Mouse (Mus musculus) midbrain, embryonic 15.5 days (tissue): Measurements from ENCODE around the gene Mfrp. TPM values are rescaled to one million over a fixed set of nuclear protein-coding genes. Genes with fewer than 3 reads are reported as not detected.
A peak's percentile ranks its signal among the peaks of the same experiment; 100 is the strongest.

Experiments
- ATAC-seq: fragments of 200-750 bp; cut with Nextera tagmentation; replicated peaks from 2 replicates; pipeline ENCODE4 v1.8.0; 2017; ENCODE audit warnings: moderate TSS enrichment
- H3K27ac ChIP-seq: fragments of 300-500 bp; sonication (generic); 2 replicates; pipeline ENCODE4 v1.5.1; 2015; ENCODE audit warnings: mild to moderate bottlenecking, inconsistent platforms
- H3K27me3 ChIP-seq: fragments of 300-500 bp; sonication (generic); replicated peaks from 2 replicates; pipeline ENCODE4 v1.6.1; 2015; ENCODE audit warnings: inconsistent platforms
- H3K36me3 ChIP-seq: fragments of 300-500 bp; sonication (generic); replicated peaks from 2 replicates; pipeline ENCODE4 v1.6.1; 2015; ENCODE audit warnings: inconsistent platforms
- H3K4me1 ChIP-seq: fragments of 300-500 bp; sonication (generic); 2 replicates; pipeline ENCODE4 v1.6.1; 2015; ENCODE audit warnings: inconsistent platforms
- H3K4me2 ChIP-seq: fragments of 300-500 bp; sonication (generic); 2 replicates; pipeline ENCODE4 v1.6.1; 2015; ENCODE audit warnings: inconsistent platforms, mild to moderate bottlenecking, moderate library complexity
- H3K4me3 ChIP-seq: fragments of 300-500 bp; sonication (generic); 2 replicates; pipeline ENCODE4 v1.5.1; 2015; ENCODE audit warnings: mild to moderate bottlenecking, inconsistent platforms
- H3K9ac ChIP-seq: fragments of 300-500 bp; sonication (generic); 2 replicates; pipeline ENCODE4 v1.6.1; 2015; ENCODE audit warnings: mild to moderate bottlenecking, inconsistent platforms
- H3K9me3 ChIP-seq: fragments of 300-500 bp; sonication (generic); 2 replicates; pipeline ENCODE4 v1.6.1; 2016; ENCODE audit warnings: inconsistent platforms
- WGBS: fragments of 180-500 bp; shearing (Covaris S2); methylation state at CpG from one replicate; pipeline ENCODE4 v1.1.7; 2015; ENCODE audit warnings: mixed read lengths; 5-methylcytosine and 5-hydroxymethylcytosine counted together
- polyA plus RNA-seq: library from polyadenylated mRNA; unstranded; fragments of >200 nt; fragmentation: Nextera tagmentation; extraction: Ambion mirVana; gene quantifications from 2 replicates; pipeline ENCODE4 v1.2.1, GENCODE M21; 2015

The Mfrp gene
- polyA plus RNA-seq, 1 experiment from 2014 or later: 0.08 TPM

DNA sequence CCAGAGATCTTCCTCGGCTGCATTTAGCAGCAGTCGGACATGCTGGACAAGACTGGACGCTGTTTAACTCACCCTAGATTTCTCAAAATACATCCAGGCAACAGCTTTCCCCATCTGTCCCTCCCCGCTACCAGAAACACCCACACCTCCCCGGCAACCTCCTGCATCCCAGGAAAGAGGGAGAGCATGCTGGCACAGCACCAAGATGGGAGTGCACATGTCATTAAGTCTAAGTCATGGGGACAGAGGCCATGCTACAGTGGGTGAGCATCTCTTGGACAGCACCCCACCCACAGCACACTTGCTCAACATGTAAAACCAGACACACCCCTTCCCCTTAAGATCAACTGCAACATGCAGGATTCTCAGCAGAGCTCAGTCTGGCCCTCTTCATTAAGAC lies 20.6 kb upstream of the Mfrp start:
- Histone ChIP-seq H3K4me2 (no peak overlapping the region), H3K27ac (no peak overlapping the region), H3K9ac (no peak overlapping the region), H3K9me3 (no peaks in the 10 kb centered on the region), H3K36me3 (no peaks in the 10 kb centered on the region), H3K27me3 (peaks cover 27% of the 10 kb centered on the region), H3K4me3 (no peak overlapping the region), H3K4me1 (peaks cover 37% of the 10 kb centered on the region)
- no peak for ATAC-seq
- 70% methylated on average over 5 of the region's 5 CpGs for WGBS

DNA sequence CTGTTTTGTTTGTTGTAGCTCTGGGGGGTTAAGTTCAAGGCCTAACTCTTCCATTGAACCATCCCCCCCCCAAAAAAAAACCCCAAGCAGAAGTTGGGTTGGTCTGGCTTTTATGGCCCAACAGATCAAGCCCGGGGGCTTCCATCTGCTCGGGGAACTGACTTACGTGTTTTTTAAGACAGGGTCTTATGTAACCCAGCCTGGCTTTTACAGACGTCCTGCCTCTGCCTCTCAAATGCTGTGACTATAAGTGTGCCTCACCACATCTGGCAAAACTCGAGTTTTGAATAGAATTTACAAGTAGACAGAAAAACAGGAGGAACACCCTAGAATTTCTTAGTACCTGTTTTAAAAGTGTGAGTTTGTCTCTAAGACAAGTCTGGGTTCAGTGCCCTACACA lies 19.9 kb upstream of the Mfrp start:
- Histone ChIP-seq H3K9ac (no peak overlapping the region), H3K4me2 (no peak overlapping the region), H3K4me1 (peaks cover 34% of the 10 kb centered on the region), H3K27ac (no peak overlapping the region), H3K36me3 (no peaks in the 10 kb centered on the region), H3K27me3 (peaks cover 32% of the 10 kb centered on the region), H3K4me3 (no peak overlapping the region), H3K9me3 (no peaks in the 10 kb centered on the region)
- ATAC-seq: no peak
- WGBS: 68% methylated on average over 5 of the region's 5 CpGs

DNA sequence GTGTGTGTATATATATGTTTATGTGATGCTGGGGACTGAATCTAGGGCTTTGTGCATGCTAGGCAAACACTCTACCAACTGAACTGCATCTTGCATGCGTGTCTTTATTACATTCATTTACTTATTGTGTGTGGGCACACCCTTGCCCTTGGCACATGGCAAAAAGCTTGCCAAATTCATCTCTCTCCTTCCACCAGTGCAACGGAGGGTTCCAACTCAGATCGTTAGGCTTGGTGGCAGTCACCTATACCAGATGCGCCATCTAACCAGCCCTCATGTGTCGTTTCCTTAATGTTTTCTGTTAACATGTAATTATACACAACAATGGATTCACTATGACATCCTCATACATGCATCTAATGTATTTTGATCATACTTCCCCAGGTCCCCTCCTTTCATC lies 19.3 kb upstream of the Mfrp start:
- ATAC-seq: no peak
- Histone ChIP-seq H3K4me2 (no peak overlapping the region), H3K9ac (no peak overlapping the region), H3K4me3 (no peak overlapping the region), H3K9me3 (no peaks in the 10 kb centered on the region), H3K27ac (no peak overlapping the region), H3K27me3 (peaks cover 37% of the 10 kb centered on the region), H3K36me3 (no peaks in the 10 kb centered on the region), H3K4me1 (peaks cover 33% of the 10 kb centered on the region)
- WGBS: 88% methylated on average over 5 of the region's 5 CpGs

DNA sequence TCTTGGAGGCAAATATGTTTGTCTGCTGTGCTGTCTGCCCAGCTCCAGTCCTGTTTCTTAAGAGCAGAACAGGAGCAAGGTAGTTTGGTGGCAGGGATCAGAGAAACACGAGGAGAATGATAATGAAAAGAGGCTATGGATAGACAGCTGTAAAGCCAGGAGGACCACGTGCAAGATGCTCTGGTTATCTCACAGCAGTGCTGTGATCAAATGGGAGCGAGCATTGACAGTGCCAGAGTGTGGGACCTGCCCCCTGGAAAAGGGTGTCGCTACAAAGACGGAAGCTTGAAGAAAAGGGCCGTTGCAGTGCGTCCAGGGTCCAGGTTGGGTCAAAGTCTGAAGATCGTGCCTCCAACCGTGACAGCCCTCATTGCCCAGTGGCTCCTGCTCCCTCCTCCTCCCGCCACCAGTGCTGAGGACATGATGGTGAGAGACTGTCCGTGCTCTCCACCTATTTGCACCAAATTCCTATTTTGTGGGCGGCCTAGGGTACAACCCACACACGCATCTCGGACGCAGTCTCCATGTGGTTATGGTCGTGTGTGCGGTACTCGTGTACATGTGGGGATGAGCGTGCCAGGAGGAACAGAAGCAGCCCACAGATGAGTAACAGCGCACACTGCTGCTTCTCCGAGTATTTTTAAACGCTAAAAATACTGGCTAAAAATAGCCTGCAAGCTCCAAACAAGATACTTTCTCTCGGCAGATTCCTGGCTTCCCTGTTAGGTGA lies 18.0 kb upstream of the Mfrp start:
- H3K4me3 ChIP-seq: peak overlapping the region; percentile 53
- H3K27ac ChIP-seq: no peak overlapping the region
- ATAC-seq: no peak
- H3K27me3 ChIP-seq: peaks cover 44% of the 10 kb centered on the region
- H3K36me3 ChIP-seq: no peaks in the 10 kb centered on the region
- 9% methylated on average over 23 of the region's 23 CpGs for WGBS
- no peak overlapping the region for H3K9ac ChIP-seq
- H3K4me1 ChIP-seq: peaks cover 33% of the 10 kb centered on the region
- no peaks in the 10 kb centered on the region for H3K9me3 ChIP-seq
- H3K4me2 ChIP-seq: peak overlapping the region; percentile 100

DNA sequence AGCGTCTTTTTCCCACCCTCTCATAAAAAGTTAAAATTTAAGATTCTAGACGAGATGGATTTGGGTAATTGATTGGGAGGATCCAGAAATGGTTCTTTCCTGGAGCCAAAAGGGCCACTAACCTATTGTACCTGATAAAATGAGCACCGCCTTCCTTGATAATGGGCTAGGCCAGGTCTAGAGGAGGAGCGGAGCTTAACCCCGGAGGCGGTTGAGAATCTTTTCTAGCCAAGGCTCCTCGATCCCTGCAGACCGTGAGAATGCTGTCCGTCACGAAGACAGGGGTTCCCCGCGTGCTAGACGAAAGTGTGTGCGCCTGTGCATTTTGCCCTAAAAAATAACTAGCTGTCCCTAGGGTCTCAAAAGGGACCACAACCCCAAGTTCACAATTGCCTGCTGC lies 17.3 kb upstream of the Mfrp start:
- peak overlapping the region; percentile 53 for H3K4me3 ChIP-seq
- peaks cover 27% of the 10 kb centered on the region for H3K4me1 ChIP-seq
- no peaks in the 10 kb centered on the region for H3K9me3 ChIP-seq
- H3K27me3 ChIP-seq: peaks cover 44% of the 10 kb centered on the region
- ATAC-seq: 0 out of 2 replicates have a peak, but pooled peaks have one; percentile 18
- H3K36me3 ChIP-seq: no peaks in the 10 kb centered on the region
- no peak overlapping the region for H3K27ac ChIP-seq
- H3K4me2 ChIP-seq: peak overlapping the region; percentile 100
- H3K9ac ChIP-seq: peak overlapping the region; percentile 60
- 2% methylated on average over 14 of the region's 14 CpGs for WGBS

DNA sequence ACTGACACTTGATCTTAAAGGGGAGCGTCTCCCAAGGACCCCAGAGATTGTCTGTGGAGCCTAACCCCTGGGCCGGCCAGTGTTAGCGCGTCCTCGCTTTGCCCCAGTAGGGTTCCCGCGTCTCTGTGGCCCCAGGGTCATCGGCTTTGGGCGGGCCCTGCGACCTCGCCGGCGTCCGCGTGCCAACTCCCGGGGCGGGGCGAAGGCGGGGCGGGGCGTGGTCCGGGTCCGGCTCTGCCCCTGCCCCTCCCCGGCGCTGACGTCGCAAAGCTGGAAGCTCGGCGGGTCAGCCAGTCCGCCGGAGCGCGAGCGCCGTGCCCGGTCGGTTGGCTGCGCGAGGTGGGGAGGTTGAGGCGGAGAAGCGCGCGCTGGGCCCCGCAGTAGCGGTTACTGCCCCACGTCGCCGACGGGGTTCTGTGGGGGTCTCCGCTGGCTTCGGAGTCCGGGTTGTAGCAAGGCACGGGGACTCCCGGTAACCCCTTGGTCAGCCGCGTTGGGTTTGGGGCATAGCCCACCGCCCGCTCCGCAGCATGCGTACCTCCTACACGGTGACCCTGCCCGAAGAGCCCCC lies 16.8 kb upstream of the Mfrp start:
- peak overlapping the region; percentile 60 for H3K9ac ChIP-seq
- no peak overlapping the region for H3K27ac ChIP-seq
- no peaks in the 10 kb centered on the region for H3K9me3 ChIP-seq
- H3K27me3 ChIP-seq: peaks cover 44% of the 10 kb centered on the region
- peak; percentile 46 for ATAC-seq
- H3K4me3 ChIP-seq: peak overlapping the region; percentile 53
- peak overlapping the region; percentile 100 for H3K4me2 ChIP-seq
- WGBS: under 1% methylated on average over 61 of the region's 62 CpGs
- no peaks in the 10 kb centered on the region for H3K36me3 ChIP-seq
- H3K4me1 ChIP-seq: peaks cover 27% of the 10 kb centered on the region

DNA sequence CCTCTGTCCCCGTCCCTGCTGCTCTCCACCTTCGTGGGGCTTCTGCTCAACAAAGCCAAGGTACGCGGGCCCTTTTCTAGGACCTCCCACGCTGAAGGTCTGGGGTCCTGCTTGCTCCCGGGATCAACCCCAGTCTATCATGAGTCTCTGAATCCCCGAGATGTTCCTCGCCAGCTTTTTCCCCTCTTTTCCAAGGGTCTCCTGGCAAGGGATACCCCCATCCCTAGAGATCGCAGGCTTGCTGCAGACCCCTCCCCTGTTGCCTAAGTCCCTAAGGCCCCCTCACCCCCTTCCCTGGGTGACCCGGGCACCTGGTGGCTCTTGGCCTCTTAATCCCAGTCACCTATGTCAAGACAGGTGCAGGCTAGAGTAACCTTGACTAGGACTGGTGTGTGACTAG lies 16.3 kb upstream of the Mfrp start:
- Histone ChIP-seq H3K36me3 (no peaks in the 10 kb centered on the region), H3K4me3 (peak overlapping the region; percentile 53), H3K9me3 (no peaks in the 10 kb centered on the region), H3K27ac (no peak overlapping the region), H3K4me2 (peak overlapping the region; percentile 100), H3K4me1 (peaks cover 27% of the 10 kb centered on the region), H3K27me3 (peaks cover 44% of the 10 kb centered on the region), H3K9ac (peak overlapping the region; percentile 60)
- WGBS: 3% methylated on average over 10 of the region's 10 CpGs
- peak; percentile 18; the same call in 1 of the 2 replicates for ATAC-seq

DNA sequence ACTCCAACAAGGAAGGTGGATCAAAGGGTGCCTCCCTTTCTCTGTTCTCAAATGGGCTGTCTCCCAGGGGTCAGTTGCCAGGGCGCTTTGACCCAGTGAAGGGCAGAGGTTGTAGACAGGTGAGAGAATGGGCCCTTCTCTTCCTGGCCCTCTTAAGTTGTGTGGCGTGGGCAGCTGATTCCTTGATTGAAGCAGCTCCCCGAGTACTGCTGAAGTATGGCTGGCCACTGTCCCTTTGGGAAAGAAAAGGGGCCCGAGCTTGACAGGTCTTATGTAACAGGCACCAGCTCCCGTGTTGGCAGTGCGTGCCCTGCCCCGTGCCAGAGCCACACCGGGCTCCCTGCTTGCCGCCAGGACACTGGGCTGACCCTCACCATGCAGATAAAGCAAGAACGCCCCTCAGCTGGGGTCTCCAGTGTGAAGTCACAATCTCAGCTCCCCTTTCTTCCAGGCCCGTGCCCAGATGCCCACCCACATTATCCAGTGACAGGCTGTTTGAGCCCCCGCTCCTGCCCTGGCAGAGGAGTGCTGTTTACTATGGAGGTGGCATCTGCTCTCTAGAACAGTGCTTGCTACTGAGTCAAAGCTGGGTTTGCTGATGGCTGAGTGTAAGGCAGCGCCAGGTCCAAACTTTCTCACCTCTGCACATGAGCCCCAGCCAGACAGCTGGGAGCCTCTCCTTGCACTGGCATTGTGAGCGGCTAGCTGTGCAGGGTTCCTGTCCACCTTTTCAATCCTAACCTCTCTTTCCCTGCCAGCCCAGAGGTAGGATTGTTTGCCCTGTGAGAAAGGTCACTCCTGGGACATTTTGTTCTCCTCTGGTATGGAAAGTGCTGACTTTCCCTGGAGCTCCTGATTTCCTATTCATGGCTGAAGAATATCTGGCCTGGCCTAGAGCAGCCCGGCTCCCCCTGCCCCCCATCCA lies 15.5 kb upstream of the Mfrp start:
- no peak overlapping the region for H3K4me3 ChIP-seq
- peaks cover 27% of the 10 kb centered on the region for H3K4me1 ChIP-seq
- H3K9me3 ChIP-seq: no peaks in the 10 kb centered on the region
- WGBS: 75% methylated on average over 15 of the region's 15 CpGs
- no peak overlapping the region for H3K9ac ChIP-seq
- H3K4me2 ChIP-seq: peak overlapping the region; percentile 100; the same call in 1 of the 2 replicates
- H3K27ac ChIP-seq: no peak overlapping the region
- ATAC-seq: no peak
- H3K36me3 ChIP-seq: no peaks in the 10 kb centered on the region
- H3K27me3 ChIP-seq: peaks cover 44% of the 10 kb centered on the region

DNA sequence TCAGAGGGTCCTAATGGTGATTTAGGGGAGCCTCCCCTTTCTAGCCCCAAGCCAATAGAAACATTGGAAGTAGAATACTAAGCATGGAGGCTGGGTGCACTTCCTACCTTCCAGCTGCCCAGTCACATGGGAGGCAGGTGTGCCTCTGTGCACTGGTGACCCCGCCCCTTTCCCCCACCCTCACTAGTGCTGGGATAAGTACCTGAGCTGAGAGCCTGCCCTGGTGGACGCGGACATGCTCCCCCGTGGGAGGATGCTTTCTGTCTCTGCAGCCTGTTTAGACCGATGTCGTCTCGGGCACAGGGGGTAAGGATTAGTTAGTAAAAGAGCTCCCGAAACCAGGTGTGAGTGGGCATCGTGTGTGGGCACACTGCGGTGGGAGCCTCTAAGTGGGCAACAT lies 14.6 kb upstream of the Mfrp start:
- 44% methylated on average over 10 of the region's 10 CpGs for WGBS
- Histone ChIP-seq H3K27ac (no peak overlapping the region), H3K9ac (no peak overlapping the region), H3K4me3 (no peak overlapping the region), H3K4me1 (peaks cover 27% of the 10 kb centered on the region), H3K27me3 (peaks cover 44% of the 10 kb centered on the region), H3K36me3 (no peaks in the 10 kb centered on the region), H3K4me2 (no peak overlapping the region), H3K9me3 (no peaks in the 10 kb centered on the region)
- ATAC-seq: no peak

DNA sequence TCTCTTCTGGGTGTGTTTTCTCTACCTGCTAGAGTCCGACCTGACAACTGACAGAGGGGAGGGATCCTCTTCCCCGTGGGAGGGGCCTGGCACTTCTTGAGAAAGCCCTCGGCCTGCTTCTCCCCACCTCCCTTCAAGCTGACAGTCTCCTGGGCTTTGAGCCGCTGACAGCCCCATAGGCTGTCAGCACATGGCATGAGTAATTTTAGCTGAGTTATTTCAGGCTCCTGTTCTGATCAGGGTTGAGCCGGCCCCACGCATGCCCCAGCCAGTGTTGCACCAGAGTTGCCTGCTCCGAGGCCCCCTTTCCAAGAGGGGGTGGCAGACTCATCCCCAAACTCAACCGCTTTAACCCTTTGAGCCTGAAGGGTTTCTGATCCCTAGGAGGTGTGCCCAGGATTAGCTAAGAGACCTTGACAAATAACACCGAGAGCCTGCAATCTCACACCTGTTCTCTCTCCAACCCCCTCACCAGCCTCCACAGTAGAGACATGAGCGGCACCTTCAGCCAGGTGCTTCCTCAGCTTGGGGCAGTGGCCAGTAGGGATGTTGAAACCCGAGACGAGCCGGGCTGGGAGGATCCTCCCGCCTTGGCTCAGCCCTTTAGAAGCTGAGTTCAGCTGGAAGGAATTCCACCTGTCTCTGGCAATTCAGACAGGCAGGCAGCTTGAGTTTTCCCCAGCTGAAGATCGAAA lies 13.6 kb upstream of the Mfrp start:
- Histone ChIP-seq H3K36me3 (no peaks in the 10 kb centered on the region), H3K4me3 (no peak overlapping the region), H3K27ac (no peak overlapping the region), H3K9ac (no peak overlapping the region), H3K27me3 (peaks cover 39% of the 10 kb centered on the region), H3K4me2 (no peak overlapping the region), H3K9me3 (no peaks in the 10 kb centered on the region), H3K4me1 (peaks cover 27% of the 10 kb centered on the region)
- no peak for ATAC-seq
- 12% methylated on average over 15 of the region's 15 CpGs for WGBS

DNA sequence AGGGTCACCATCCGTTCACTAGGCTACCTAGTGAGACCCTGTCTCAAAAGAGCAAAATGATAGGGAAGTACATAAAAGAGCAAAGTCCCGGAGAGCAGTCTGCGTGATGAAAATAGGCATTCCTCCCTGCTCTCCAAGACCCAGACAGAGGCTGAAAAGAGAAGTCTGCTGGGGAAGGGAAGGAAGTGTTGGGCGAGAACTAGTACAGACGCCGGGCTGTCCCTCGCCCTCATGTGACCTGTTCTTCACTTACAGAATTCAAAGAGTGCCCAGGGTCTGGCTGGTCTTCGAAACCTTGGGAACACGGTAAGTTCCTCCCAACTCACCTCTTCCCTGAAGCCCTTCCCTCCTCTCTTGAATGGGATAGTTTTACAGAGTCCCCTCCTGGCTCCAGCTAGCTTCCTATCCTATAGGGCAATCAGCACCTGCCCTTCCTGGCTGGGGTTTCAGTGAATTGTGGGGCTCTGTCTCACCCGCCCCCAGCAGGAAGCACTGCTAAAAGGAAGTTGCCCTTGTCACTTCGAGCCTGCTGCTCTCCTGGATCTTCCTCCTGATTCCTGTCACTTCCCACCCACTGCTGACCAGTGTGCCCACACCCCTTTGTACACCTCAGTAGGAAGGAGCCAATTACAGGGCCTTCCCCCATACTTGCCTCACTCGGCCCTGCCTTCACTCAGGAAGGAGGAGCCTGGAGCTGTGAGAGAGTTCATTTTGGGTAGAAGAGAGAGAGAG lies 12.5 kb upstream of the Mfrp start:
- no peak overlapping the region for H3K27ac ChIP-seq
- peaks cover 29% of the 10 kb centered on the region for H3K27me3 ChIP-seq
- no peak for ATAC-seq
- no peak overlapping the region for H3K4me2 ChIP-seq
- no peak overlapping the region for H3K9ac ChIP-seq
- peaks cover 20% of the 10 kb centered on the region for H3K4me1 ChIP-seq
- no peaks in the 10 kb centered on the region for H3K9me3 ChIP-seq
- WGBS: 70% methylated on average over 12 of the region's 12 CpGs
- H3K36me3 ChIP-seq: no peaks in the 10 kb centered on the region
- H3K4me3 ChIP-seq: no peak overlapping the region
